Mouse (Mus musculus) telencephalon, adult 2 months (tissue): ENCODE measurements around the gene AY761185.
"Not testable (repeated sequence)": the region's sequence is repeated elsewhere in the genome, so short reads cannot be mapped to it uniquely, and the experiment has no call there.

Experiments used
- DNase-seq: peaks from one replicate; pipeline ENCODE4 v3.0.0-alpha.2; 2011; ENCODE audit warnings: low read depth, low spot score

The AY761185 gene

DNA sequence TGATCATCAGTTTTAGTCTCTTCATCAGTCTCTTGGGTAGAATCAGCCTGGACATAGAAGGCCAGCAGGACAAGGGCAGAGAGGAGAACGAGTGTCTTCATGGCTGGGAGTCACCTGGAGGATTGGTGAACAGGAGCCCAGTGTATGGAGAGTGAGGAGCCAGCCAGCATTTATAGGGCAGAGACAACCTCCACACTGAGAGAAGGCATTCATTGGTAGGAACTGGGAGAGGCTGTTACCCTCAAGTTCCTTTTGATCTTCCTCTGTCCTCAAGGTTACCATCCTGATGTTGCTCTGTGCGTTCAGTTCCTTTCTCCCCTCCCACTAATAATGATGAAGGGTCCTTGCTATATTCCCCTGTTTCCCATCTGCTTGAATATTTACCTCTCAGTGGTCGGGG, at the start of gene AY761185:
Gene AY761185, minus strand, starts transcription at position 101 of the 400 bp plus-strand sequence.
- DNase-seq: no peak

DNA sequence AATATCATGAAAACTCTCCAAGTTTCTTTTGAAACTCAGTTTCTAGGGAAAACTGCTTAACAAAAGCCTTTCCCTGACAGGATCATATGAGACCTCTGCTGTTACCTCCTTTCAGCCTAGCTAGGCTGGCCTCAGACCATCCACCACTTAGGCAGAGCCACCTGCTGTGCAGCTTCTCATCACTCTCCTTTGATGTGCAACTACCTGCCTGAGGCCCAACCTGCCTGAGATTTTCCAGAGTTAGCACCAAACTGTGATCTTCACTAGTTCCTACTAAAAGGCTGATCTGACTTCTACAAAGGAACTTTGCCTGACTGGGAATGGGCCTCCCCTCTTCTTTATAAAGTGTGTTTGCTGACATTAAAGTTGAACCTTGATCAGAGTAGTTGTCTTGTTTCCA, 49.5 kb upstream of the AY761185 start:
- DNase-seq: not testable (repeated sequence)

DNA sequence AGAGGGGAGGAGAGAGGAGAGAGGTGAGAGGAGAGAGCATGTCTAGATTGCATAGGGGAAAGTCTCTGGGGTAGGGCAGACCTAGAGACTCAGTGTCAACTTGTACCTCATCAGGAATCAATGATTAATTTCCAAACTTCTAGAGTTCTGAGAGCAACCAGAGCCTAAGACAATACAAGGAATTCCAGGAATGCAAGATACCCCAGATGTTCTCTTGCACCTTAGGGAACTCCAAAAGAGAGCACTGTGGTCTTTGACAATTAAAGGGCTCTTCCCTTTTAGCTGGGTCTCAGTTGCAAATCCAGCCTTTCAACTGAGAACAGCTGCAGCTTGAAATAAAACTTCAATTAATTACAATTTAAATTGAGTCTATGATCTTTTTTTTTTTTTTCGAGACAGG, 35.3 kb upstream of the AY761185 start:
- no peak for DNase-seq

DNA sequence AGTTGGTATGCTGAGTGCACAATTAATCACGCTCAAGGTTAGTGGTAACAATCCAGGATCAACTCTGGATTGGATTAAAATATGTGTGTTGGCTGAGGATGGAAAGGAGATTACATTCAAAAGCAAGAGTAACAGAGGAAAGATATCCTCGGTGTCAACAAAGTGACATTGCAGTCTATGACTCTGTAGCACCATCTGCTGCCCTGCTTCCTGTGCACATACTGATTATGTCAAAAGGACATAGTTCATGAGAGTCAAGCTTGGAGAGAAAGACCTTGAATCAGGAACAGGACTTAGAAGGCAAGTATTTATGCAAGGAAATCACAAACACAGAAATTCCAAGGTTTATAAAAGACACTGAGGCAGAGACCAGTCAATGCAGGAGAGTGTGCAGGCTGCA, 20.0 kb upstream of the AY761185 start:
- no peak for DNase-seq

DNA sequence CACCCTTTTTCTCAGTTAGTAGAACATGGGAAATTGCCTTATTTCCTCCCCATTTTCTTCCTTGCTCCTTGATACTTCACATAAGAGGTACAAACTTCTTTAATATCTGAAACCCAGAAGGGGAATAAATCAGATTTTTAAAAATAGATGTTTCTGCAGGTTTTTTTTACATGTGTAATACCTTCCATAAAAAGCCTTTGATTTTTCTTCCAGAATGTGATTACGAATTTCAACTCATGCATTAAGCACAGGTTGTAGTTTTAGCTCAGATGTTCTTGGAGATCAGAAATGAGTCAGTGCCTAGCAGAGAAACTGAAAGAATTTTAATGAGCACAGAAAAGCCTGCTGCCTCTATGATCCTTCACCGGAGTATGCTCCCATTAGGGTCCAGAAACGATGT, 22.5 kb downstream of the AY761185 start, which contains the start of gene Gm6040:
Gene Gm6040, minus strand, starts transcription at position 101 of the 400 bp plus-strand sequence.
- no peak for DNase-seq

DNA sequence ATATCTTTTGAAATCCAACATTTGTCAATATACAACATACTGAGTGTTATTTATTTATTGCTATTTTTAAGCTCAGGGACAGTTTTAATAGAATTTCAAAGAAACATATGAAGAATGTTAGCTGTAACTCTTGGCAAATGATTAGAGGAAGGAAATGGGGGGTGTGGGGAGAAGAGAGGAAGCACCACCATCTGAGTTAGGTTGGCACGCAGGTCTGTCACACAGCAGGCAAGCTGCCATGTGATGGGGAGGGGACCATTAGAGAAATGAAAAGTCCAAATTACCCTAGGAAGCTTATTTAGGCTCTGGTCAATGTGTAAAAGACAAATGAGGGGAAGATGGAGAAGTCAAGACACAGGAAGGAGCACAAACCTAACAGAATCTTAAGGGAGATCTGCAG, 32.2 kb downstream of the AY761185 start:
- DNase-seq: no peak

DNA sequence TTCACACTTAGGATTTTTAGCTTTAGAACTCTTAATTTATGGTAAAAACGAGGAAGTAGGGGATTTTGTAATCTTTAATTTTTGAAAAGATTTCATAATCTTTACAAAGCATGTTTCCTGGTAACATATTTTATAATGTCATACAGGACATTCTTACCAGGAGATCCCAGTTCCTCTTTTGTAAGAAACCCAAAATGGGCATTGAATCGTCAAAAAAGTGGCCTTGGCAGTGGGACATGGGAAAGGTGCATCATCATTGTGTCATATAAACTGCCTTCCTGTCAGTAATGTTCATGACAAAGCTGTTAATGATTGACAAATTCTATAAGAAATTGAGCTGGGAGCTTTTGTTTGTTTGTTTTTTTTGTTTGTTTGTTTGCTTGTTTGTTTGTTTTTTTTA, 36.3 kb downstream of the AY761185 start:
- no peak for DNase-seq

DNA sequence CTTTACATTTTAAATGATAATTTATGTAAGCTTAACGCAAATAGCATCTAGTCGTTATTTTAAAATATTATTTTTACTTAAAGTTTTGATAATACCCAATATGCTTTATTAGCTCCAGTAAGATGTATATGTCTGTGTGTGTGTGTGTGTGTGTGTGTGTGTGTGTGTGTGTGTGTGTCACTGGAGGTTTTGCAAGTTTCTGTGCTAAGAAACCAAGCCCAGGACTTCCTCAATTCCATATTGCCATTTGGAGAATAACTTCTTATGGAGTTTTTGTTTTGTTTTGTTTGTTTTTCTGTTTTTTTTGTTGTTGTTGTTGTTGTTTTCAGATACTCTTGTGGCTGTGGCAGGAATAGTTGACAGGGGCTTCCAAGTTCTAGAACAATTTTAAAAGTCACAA, 37.4 kb downstream of the AY761185 start:
- DNase-seq: no peak

DNA sequence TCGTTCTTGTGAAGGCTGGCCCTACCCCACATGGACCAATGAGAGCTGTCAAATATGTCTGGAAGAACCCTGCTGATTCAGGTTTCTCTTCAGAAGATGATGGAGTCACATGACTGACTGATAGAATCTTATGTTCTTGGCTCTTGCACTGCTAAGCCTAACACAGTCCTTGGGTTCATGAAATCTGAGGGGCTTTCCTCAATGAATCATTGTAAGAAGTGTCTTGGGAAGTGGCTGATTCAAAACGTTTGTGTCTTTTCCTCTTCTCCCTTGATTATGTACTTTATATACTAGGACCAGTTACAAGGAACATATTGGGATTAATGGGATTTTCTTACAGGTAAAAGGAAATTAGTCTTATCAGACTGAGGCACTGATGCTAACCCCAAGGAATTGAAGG, 42.0 kb downstream of the AY761185 start, which contains the start of gene Gm15056:
Gene Gm15056, minus strand, starts transcription at position 101 of the 400 bp plus-strand sequence.
- no peak for DNase-seq
